Mouse (Mus musculus) kidney, embryonic 16.5 days (tissue): ENCODE measurements around the gene Cdk5. TPM values are rescaled to one million over a fixed set of nuclear protein-coding genes. Genes with fewer than 3 reads are reported as not detected.
"Not testable (repeated sequence)": the region's sequence is repeated elsewhere in the genome, so short reads cannot be mapped to it uniquely, and the experiment has no call there.

Source experiments
- ATAC-seq: fragments of 200-750 bp; cut with Nextera tagmentation; 2 replicates; pipeline ENCODE4 v1.8.0; 2017; ENCODE audit warnings: moderate TSS enrichment; ENCODE audit not compliant: low FRiP score, low TSS enrichment
- H3K27ac ChIP-seq: fragments of 300-500 bp; sonication (generic); 2 replicates; pipeline ENCODE4 v1.5.1; 2014; ENCODE audit warnings: low read length
- H3K27me3 ChIP-seq: fragments of 300-500 bp; sonication (generic); 2 replicates; pipeline ENCODE4 v1.6.1; 2014; ENCODE audit warnings: low read length, control low read depth, mixed read lengths; ENCODE audit not compliant: insufficient read depth
- H3K36me3 ChIP-seq: fragments of 300-500 bp; sonication (generic); 2 replicates; pipeline ENCODE4 v1.6.1; 2014; ENCODE audit warnings: low read length, control low read depth, mixed read lengths; ENCODE audit not compliant: insufficient read depth
- H3K4me1 ChIP-seq: fragments of 300-500 bp; sonication (generic); 2 replicates; pipeline ENCODE4 v1.6.1; 2014; ENCODE audit warnings: low read length, control low read depth, mixed read lengths; ENCODE audit not compliant: insufficient read depth
- H3K4me2 ChIP-seq: fragments of 300-500 bp; sonication (generic); replicated peaks from 2 replicates; pipeline ENCODE4 v1.6.1; 2014; ENCODE audit warnings: low read depth, low read length
- H3K4me3 ChIP-seq: fragments of 300-500 bp; sonication (generic); 2 replicates; pipeline ENCODE4 v1.5.1; 2014; ENCODE audit warnings: mild to moderate bottlenecking, low read length
- H3K9ac ChIP-seq: fragments of 300-500 bp; sonication (generic); replicated peaks from 2 replicates; pipeline ENCODE4 v1.6.1; 2014; ENCODE audit warnings: low read length
- H3K9me3 ChIP-seq: fragments of 300-500 bp; sonication (generic); 2 replicates; pipeline ENCODE4 v1.6.1; 2016; ENCODE audit warnings: low read length, control low read depth
- WGBS: fragments of 180-500 bp; shearing (Covaris S2); extraction: QIAGEN DNeasy Blood & Tissue Kit; methylation state at CpG from one replicate; pipeline ENCODE4 v1.1.7; 2014; 5-methylcytosine and 5-hydroxymethylcytosine counted together
- polyA plus RNA-seq: library from polyadenylated mRNA; unstranded; fragments of >200 nt; fragmentation: Nextera tagmentation; extraction: Ambion mirVana; gene quantifications from 2 replicates; pipeline ENCODE4 v1.2.1, GENCODE M21; 2015

Cdk5 gene
- polyA plus RNA-seq, 1 experiment from 2014 or later, result 51.1 TPM

- Histone ChIP-seq H3K36me3 (peaks cover 21% of the 10 kb centered on the region), H3K27me3 (no peaks in the 10 kb centered on the region)
Measured at GRCm38 (mm10) chr5:24404594-24405360, 18.6 kb downstream of the Cdk5 start.

GRCm38 (mm10) chr5:24401969-24402368 is 21.4 kb downstream of the Cdk5 start:
- H3K9ac ChIP-seq, result no peak overlapping the region
- H3K36me3 ChIP-seq, result peaks cover 17% of the 10 kb centered on the region
- WGBS, result 89% methylated on average over 9 of the region's 9 CpGs
- no peaks in the 10 kb centered on the region for H3K4me1 ChIP-seq
- H3K4me2 ChIP-seq, result no peak overlapping the region
- ATAC-seq, result no peak
- H3K27me3 ChIP-seq, result no peaks in the 10 kb centered on the region
- no peak overlapping the region for H3K27ac ChIP-seq
- no peaks in the 10 kb centered on the region for H3K9me3 ChIP-seq
- no peak overlapping the region for H3K4me3 ChIP-seq

More at GRCm38 (mm10) chr5:24404594-24405360, 18.6 kb downstream of the Cdk5 start:
- Histone ChIP-seq H3K9me3 (no peaks in the 10 kb centered on the region), H3K4me1 (no peaks in the 10 kb centered on the region), H3K9ac (no peak overlapping the region), H3K4me2 (no peak overlapping the region), H3K4me3 (no peak overlapping the region), H3K27ac (no peak overlapping the region)
- 80% methylated on average over 6 of the region's 6 CpGs for WGBS
- no peak for ATAC-seq

GRCm38 (mm10) chr5:24400911-24401605 is 22.3 kb downstream of the Cdk5 start:
- H3K9me3 ChIP-seq, result no peaks in the 10 kb centered on the region
- 90% methylated on average over 5 of the region's 5 CpGs for WGBS
- no peak for ATAC-seq

GRCm38 (mm10) chr5:24400362-24400761 is 23.0 kb downstream of the Cdk5 start:
- Histone ChIP-seq H3K4me3 (no peak overlapping the region), H3K9me3 (no peaks in the 10 kb centered on the region), H3K4me2 (no peak overlapping the region), H3K27ac (no peak overlapping the region), H3K4me1 (no peaks in the 10 kb centered on the region), H3K27me3 (no peaks in the 10 kb centered on the region), H3K9ac (no peak overlapping the region), H3K36me3 (peaks cover 5% of the 10 kb centered on the region)
- ATAC-seq, result no peak
- WGBS, result 94% methylated on average over 11 of the region's 11 CpGs

More at GRCm38 (mm10) chr5:24400911-24401605, 22.3 kb downstream of the Cdk5 start:
- Histone ChIP-seq H3K27ac (no peak overlapping the region), H3K27me3 (no peaks in the 10 kb centered on the region), H3K4me1 (no peaks in the 10 kb centered on the region), H3K9ac (no peak overlapping the region), H3K4me3 (no peak overlapping the region), H3K36me3 (peaks cover 8% of the 10 kb centered on the region), H3K4me2 (no peak overlapping the region)

GRCm38 (mm10) chr5:24399686-24400085 is 23.6 kb downstream of the Cdk5 start:
- no peak for ATAC-seq
- Histone ChIP-seq H3K27me3 (no peaks in the 10 kb centered on the region), H3K27ac (no peak overlapping the region), H3K36me3 (peaks cover 5% of the 10 kb centered on the region), H3K4me1 (peaks cover 5% of the 10 kb centered on the region; the same call in 1 of the 2 replicates), H3K9me3 (no peaks in the 10 kb centered on the region), H3K4me3 (no peak overlapping the region), H3K4me2 (no peak overlapping the region), H3K9ac (no peak overlapping the region)
- 89% methylated on average over 10 of the region's 10 CpGs for WGBS

DNA sequence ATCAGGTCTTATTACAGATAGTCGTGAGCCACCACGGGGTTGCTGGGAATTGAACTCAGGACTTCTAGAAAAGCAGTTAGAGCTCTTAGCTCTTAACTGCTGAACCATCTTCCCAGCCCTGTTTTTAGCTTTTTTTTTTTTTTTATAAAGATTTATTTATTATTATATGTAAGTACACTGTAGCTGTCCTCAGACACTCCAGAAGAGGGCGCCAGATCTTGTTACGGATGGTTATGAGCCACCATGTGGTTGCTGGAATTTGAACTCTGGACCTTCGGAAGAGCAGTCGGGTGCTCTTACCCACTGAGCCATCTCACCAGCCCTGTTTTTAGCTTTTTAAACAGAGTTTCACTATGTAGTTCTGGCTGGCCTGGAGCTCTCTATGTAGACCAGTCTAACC is 27.1 kb downstream of the Cdk5 start:
- not testable (repeated sequence) for ATAC-seq, H3K4me2 ChIP-seq, H3K4me3 ChIP-seq, H3K9ac ChIP-seq, H3K27ac ChIP-seq, H3K36me3 ChIP-seq, H3K4me1 ChIP-seq, H3K27me3 ChIP-seq, H3K9me3 ChIP-seq
- WGBS, result 90% methylated on average over 6 of the region's 6 CpGs

DNA sequence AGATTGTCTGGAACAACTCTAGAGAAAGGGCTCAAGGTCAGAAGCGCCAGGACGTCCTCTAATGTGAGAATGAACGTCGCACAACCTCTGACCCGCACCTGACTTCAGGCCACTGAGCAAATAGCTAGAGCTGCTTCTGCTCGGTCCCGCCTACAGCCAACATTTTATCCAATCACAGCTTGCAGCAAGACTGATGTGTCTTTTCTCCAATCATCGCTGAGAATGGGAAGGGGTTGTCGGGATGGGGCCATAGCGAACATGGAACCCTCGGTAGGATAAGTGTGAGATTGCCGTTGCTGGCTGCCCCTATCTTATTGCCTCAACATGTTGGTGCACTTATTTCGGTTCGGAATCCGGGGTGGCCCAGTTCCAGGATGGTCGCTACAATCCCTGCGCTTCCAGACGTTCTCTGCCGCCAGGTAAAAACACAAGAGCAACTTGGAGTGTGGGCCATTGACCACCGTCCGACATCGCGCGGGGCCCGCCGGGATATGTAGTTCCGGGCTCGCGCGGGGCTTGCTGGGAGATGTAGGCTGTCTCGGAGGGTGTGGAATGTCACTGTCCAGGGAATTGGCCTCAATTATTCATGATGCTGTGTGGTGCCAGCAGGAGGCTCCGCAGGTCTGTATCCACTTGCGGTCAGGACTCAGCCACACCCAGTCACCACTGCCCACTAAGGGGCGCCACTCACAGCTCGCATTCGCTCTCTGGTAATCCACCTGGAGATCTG is 29.0 kb downstream of the Cdk5 start:
- Histone ChIP-seq H3K4me3 (peak overlapping the region; percentile 58), H3K4me1 (peaks cover 16% of the 10 kb centered on the region; the same call in 1 of the 2 replicates), H3K36me3 (no peaks in the 10 kb centered on the region), H3K4me2 (peak overlapping the region; percentile 53), H3K9me3 (no peaks in the 10 kb centered on the region), H3K27me3 (no peaks in the 10 kb centered on the region), H3K9ac (peak overlapping the region; percentile 76), H3K27ac (peak overlapping the region; percentile 54)
- peak; percentile 97 for ATAC-seq
- WGBS, result under 1% methylated on average over 36 of the region's 36 CpGs

DNA sequence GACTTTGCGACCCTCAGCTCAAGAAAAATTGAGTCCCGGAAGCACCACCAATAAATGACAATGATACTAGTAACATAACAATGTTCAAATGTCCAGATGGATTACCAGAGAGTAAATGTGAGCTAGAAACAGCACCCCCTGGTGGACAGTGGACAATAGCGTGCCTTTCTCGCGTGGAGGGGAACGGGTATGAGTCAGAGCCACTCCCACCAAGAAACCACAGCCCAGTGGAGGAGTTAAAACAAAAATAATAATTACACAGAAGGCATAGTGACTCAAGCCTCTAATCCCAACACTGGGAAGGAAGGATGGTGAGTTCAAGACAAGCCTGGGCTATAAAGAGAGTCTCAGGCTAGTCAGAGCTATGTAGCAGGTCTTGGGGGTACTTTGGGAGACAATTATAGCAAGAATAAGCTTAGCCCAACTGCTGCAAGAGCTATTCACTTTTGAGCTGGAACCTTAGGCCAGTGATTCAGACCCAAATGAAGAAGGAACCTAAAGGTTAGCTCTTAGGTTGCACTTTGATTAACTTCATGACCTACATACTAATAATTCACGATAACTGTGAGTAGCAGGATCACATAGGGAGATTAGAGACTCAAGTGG is 29.8 kb downstream of the Cdk5 start, which contains the start of gene Abcb8:
Abcb8 (plus strand) TSS at position 272 of the 606 bp plus-strand sequence.
- ATAC-seq, result no peak
- Histone ChIP-seq H3K27me3 (peaks cover 3% of the 10 kb centered on the region; the same call in 1 of the 2 replicates), H3K27ac (peak within 1 kb of the TSS; percentile 54), H3K9ac (peak within 1 kb of the TSS; percentile 76), H3K36me3 (no peaks in the 10 kb centered on the region), H3K4me3 (peak within 1 kb of the TSS; percentile 58), H3K4me2 (peak within 1 kb of the TSS; percentile 53), H3K9me3 (no peaks in the 10 kb centered on the region), H3K4me1 (peaks cover 19% of the 10 kb centered on the region; the same call in 1 of the 2 replicates)
- WGBS, result 23% methylated on average over 7 of the region's 7 CpGs

DNA sequence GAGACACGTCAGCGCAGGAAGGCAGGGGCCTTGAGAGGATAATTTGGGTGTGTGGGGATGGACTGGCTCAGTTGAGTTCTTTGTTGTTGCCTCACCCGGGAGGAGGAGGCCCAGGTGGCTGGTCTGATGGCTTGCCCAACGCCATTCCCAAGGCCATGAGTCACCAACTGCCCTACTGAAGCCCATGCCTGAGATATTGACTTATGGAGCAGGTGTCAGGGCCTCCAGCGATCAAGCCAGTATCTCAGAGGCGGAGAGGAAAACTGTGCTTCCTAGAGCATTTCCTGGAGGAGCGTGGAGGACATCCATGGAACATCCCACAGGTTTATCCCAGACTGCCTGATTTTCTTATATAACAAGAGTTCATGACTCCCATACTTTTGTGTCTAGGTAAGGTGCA is 30.6 kb downstream of the Cdk5 start:
- WGBS, result 74% methylated on average over 7 of the region's 7 CpGs
- no peaks in the 10 kb centered on the region for H3K9me3 ChIP-seq
- no peak overlapping the region for H3K4me3 ChIP-seq
- H3K27ac ChIP-seq, result no peak overlapping the region
- H3K4me2 ChIP-seq, result no peak overlapping the region
- no peak for ATAC-seq
- H3K9ac ChIP-seq, result no peak overlapping the region
- H3K36me3 ChIP-seq, result no peaks in the 10 kb centered on the region
- H3K4me1 ChIP-seq, result peaks cover 27% of the 10 kb centered on the region
- H3K27me3 ChIP-seq, result peaks cover 5% of the 10 kb centered on the region; the same call in 1 of the 2 replicates
